Mouse (Mus musculus): ENCODE data around the gene Dynlrb2. TPM values are rescaled to one million over a fixed set of nuclear protein-coding genes. Genes with fewer than 3 reads are reported as not detected.

Dynlrb2 gene
- total RNA-seq (2023), result not detected

GRCm38 (mm10) chr8:116504477-116505120 lies at the start of gene Dynlrb2:
Gene Dynlrb2 (plus strand): TSS chr8:116504974.

Other genes starting within 250 kb of the Dynlrb2 start
- gene Cdyl2, start 228.0 kb downstream of the Dynlrb2 start, total RNA-seq (2023), result 1 to 10 TPM; 7.8 to 8.8 TPM